36 mouse cellular contexts compared by ENCODE assay signal in genomic region chr15:97122263-97122662, GRCm38 (mm10).
DNase-seq lines count a peak whose midpoint lies in the region; ATAC-seq and TF ChIP-seq lines count a peak whose summit lies in the region.
"Had no signal": no experiment of that assay in that cellular context is flagged by ENCODE, and none has a peak within 500 bp of the region (broad histone marks: within the 10 kb centered on the region; RNA-seq: fewer than 3 reads in every experiment).

No protein-coding gene starts in this region.

- no peaks in the 10 kb centered on the region for H3K27me3 ChIP-seq in heart, embryonic 14.5 days (ENCODE audit: control insufficient read depth, insufficient read depth, low read length)
- H3K27me3 ChIP-seq in heart, embryonic 15.5 days, result no peaks in the 10 kb centered on the region
- H3K27me3 ChIP-seq: embryonic facial prominence, embryonic 12.5 days; hindbrain, embryonic 12.5 days; limb, embryonic 15.5 days; liver, embryonic 13.5 days; neural tube, embryonic 15.5 days; Patski had no signal

- WGBS in heart, embryonic 14.5 days, result 31% methylated on average over 6 of the region's 6 CpGs
- 43% methylated on average over 6 of the region's 6 CpGs for WGBS in heart, embryonic 15.5 days

- H3K4me3 ChIP-seq in heart, embryonic 14.5 days (ENCODE audit: control insufficient read depth in 1 of 2, insufficient read depth in 1 of 2, low read depth in 1 of 2, low read length in 2 of 2), result no peak overlapping the region
- H3K4me3 ChIP-seq in heart, embryonic 15.5 days, result no peak overlapping the region
- no peak overlapping the region for H3K4me3 ChIP-seq in layer of hippocampus, adult 2 months
- H3K4me3 ChIP-seq: embryonic facial prominence, embryonic 12.5 days; hindbrain, embryonic 12.5 days; limb, embryonic 10.5 days; limb, embryonic 15.5 days; liver, embryonic 13.5 days; neural tube, embryonic 15.5 days had no signal

- intact Hi-C loops in heart, postnatal 36 days (cut with DNase I), result no loop called here

- H3K9me3 ChIP-seq in heart, embryonic 14.5 days (ENCODE audit: control insufficient read depth, low read length), result no peaks in the 10 kb centered on the region
- no peaks in the 10 kb centered on the region for H3K9me3 ChIP-seq in heart, embryonic 15.5 days (replicated peaks)
- H3K9me3 ChIP-seq: embryonic facial prominence, embryonic 12.5 days; hindbrain, embryonic 12.5 days; limb, embryonic 10.5 days; limb, embryonic 15.5 days; liver, embryonic 13.5 days; neural tube, embryonic 15.5 days had no signal

- no peak overlapping the region for H3K4me2 ChIP-seq in heart, embryonic 14.5 days (ENCODE audit: low read length)
- no peak overlapping the region for H3K4me2 ChIP-seq in heart, embryonic 15.5 days
- H3K4me2 ChIP-seq: embryonic facial prominence, embryonic 12.5 days; hindbrain, embryonic 12.5 days; limb, embryonic 15.5 days; liver, embryonic 13.5 days; neural tube, embryonic 15.5 days had no signal

- H3K36me3 ChIP-seq in heart, embryonic 14.5 days (ENCODE audit: control insufficient read depth, insufficient read depth, low read length), result no peaks in the 10 kb centered on the region
- no peaks in the 10 kb centered on the region for H3K36me3 ChIP-seq in heart, embryonic 15.5 days
- H3K36me3 ChIP-seq: embryonic facial prominence, embryonic 12.5 days; G1E; hindbrain, embryonic 12.5 days; limb, embryonic 10.5 days; limb, embryonic 15.5 days; liver, embryonic 13.5 days; neural tube, embryonic 15.5 days had no signal

- peak; percentile 71 for ATAC-seq in heart, embryonic 14.5 days (ENCODE audit: insufficient number of reproducible peaks, insufficient read depth, low FRiP score, low read depth)
- peak; percentile 72 for ATAC-seq in heart, embryonic 15.5 days (replicated peaks; ENCODE audit: insufficient number of reproducible peaks, insufficient read depth, low FRiP score, low read depth)
- ATAC-seq: activated CD4-positive, CD25-positive, alpha-beta regulatory T cell, adult 4 months; forebrain, embryonic 14.5 days; hindbrain, postnatal 0 days; intestine, postnatal 0 days; lung, postnatal 0 days; Patski had no signal

- peak; percentile 41 for DNase-seq in heart, adult 11 months
- DNase-seq in heart, postnatal 36 days, result no peak
- DNase-seq in heart, adult 8-10 months (ENCODE audit: low spot score), result no peak
- no peak for DNase-seq in cerebellum, adult 11 months
- no peak for DNase-seq in layer of hippocampus, adult 2 months (ENCODE audit: low spot score in 2 of 2)
- DNase-seq: adrenal gland, adult 2 months; adrenal gland, postnatal 36 days; cerebellum, adult 2 months; cerebellum, postnatal 14 days; gastrocnemius, postnatal 14 days; kidney, adult 9 months; kidney, postnatal 10 days; layer of hippocampus, adult 9-11 months; liver, embryonic 13.5 days; lung, adult 18-20 months; lung, postnatal 4 days; midbrain, embryonic 14.5 days; right cerebral cortex, adult 18-20 months; right cerebral cortex, postnatal 4 days; thymus, adult 18-20 months; thymus, postnatal 25 days had no signal

- peak overlapping the region; percentile 54 to 72 for H3K27ac ChIP-seq in heart, embryonic 14.5 days (replicated peaks in 1 of 2; ENCODE audit: control insufficient read depth in 1 of 2, insufficient read depth in 1 of 2, low read depth in 2 of 2, low read length in 2 of 2)
- H3K27ac ChIP-seq in heart, embryonic 15.5 days, result peak overlapping the region; percentile 67
- H3K27ac ChIP-seq in layer of hippocampus, adult 2 months, result no peak overlapping the region
- H3K27ac ChIP-seq: embryonic facial prominence, embryonic 12.5 days; hindbrain, embryonic 12.5 days; hindbrain, postnatal 0 days; limb, embryonic 10.5 days; limb, embryonic 15.5 days; liver, embryonic 13.5 days; neural tube, embryonic 15.5 days; stomach, postnatal 0 days had no signal

- peaks cover 6 to 12% of the 10 kb centered on the region in 2 experiments for H3K4me1 ChIP-seq in heart, embryonic 14.5 days (ENCODE audit: control insufficient read depth in 2 of 2, insufficient read depth in 2 of 2, low read length in 2 of 2)
- peaks cover 10% of the 10 kb centered on the region for H3K4me1 ChIP-seq in heart, embryonic 15.5 days (replicated peaks)
- H3K4me1 ChIP-seq: embryonic facial prominence, embryonic 12.5 days; hindbrain, embryonic 12.5 days; limb, embryonic 15.5 days; liver, embryonic 13.5 days; neural tube, embryonic 15.5 days had no signal

- 0 out of 2 replicates have a peak overlapping the region, but pooled peaks have one; percentile 0 for H3K9ac ChIP-seq in heart, embryonic 14.5 days (ENCODE audit: low read length)
- no peak overlapping the region for H3K9ac ChIP-seq in heart, embryonic 15.5 days
- H3K9ac ChIP-seq: embryonic facial prominence, embryonic 12.5 days; hindbrain, embryonic 12.5 days; limb, embryonic 15.5 days; liver, embryonic 13.5 days; neural tube, embryonic 15.5 days had no signal

- TF ChIP-seq CTCF in layer of hippocampus, adult 2 months (conservative IDR thresholded peaks at IDR 0.05), result no peak
